Mouse (Mus musculus) megakaryocyte-erythroid progenitor cell, adult 5 weeks (primary cell): Measurements from ENCODE around the gene Scg5. TPM values are rescaled to one million over a fixed set of nuclear protein-coding genes. Genes with fewer than 3 reads are reported as not detected.

Experiments
- polyA plus RNA-seq: library from polyadenylated mRNA; stranded (reverse); fragments of >175 nt; gene quantifications from 2 replicates; pipeline ENCODE4 v1.2.3, GENCODE M21; 2012

Gene Scg5
- not detected in 2 replicates for polyA plus RNA-seq

GRCm38 (mm10) chr2:113828943-113829882, at the start of gene Scg5:
Scg5 (minus strand) TSS chr2:113829121.

GRCm38 (mm10) chr2:113848245-113849121, 19.6 kb upstream of the Scg5 start, which contains the start of gene Arhgap11a:
Arhgap11a (minus strand) TSS chr2:113848661.

GRCm38 (mm10) chr2:113758311-113759161, 70.4 kb downstream of the Scg5 start, which contains the start of gene Grem1:
Grem1 (minus strand) TSS chr2:113758646.

Other genes with a start within 250 kb of the Scg5 start
- 0.01 TPM in 1 of 2 replicates, not detected in the other for gene Grem1, start 70.5 kb downstream of the Scg5 start, polyA plus RNA-seq
- gene Arhgap11a, start 19.5 kb upstream of the Scg5 start, polyA plus RNA-seq = 7.3 and 11.5 TPM in 2 replicates
- not detected in 2 replicates for gene Gjd2, start 184.5 kb upstream of the Scg5 start, polyA plus RNA-seq
- gene Actc1, start 224.4 kb upstream of the Scg5 start, polyA plus RNA-seq = not detected in 2 replicates